Mouse (Mus musculus) adrenal gland, postnatal 25 days (tissue): Measurements from ENCODE around the gene Camk1d. TPM values are rescaled to one million over a fixed set of nuclear protein-coding genes. Genes with fewer than 3 reads are reported as not detected.
A peak's percentile ranks its signal among the peaks of the same experiment; 100 is the strongest.
"Not testable (repeated sequence)": the region's sequence is repeated elsewhere in the genome, so short reads cannot be mapped to it uniquely, and the experiment has no call there.

Experiments
- DNase-seq: peaks from one replicate; pipeline ENCODE4 v3.0.0; 2021; ENCODE audit warnings: mixed read lengths
- total RNA-seq: library from RNA; stranded (reverse); gene quantifications from 2 replicates; pipeline ENCODE4 v1.2.3, GENCODE M21; 2021

The Camk1d gene
- total RNA-seq, 1 experiment from 2014 or later, result 7.4 TPM

DNA sequence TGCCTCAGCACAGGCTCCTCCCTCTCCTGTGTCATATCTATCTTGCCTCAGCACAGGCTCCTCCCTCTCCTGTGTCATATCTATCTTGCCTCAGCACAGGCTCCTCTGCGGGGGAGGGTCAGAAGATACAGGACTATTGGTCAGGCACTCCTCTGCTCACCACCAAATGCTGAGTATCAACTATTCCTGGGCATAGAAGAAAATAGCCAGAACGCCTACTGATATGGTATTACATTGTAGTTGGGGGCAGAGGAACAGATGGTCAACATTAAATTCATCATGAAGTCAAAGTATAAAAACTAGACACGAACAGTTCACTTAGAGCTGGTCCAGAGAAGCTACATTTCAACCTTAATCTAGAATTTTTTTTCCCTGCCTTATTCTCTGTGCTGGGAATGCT is 395.2 kb downstream of the Camk1d start:
- no peak for DNase-seq

DNA sequence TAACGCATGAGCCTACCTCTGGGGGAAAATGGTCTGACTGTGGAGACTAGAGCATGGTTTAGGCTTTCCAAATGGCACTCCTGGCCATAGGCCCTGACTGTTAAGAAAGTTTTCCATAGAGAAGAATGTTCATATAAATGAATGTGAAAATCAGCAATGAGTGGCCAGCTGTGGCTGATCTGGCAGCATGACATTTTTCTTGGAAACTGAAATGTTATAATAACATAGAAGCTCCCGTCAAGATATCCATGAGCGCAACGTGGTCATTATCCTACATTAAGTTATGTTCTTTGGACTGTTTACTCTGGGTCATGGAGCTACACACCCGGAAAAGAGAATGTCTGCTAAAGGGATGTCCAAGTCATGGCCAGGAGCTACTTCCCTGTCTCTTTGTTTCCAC is 397.6 kb downstream of the Camk1d start:
- no peak for DNase-seq

DNA sequence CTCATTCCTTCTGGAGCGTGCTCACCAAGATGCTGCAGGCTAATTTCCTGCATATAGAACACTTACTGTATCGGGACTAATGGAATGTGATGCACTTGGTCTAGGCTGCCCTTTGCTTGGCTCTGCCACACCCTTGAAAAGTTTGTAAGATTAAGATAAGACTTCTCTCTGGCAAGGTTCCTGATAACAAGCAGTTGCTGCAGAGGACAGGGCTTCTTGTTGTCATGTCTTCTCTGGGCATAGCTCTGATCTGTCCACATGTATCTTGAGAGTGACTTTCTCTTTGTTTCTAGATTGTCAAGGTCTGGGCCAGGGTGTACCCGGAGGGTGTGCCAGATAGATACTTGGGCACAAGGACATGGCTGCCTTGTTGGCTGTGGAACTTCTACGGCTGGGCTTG is 398.1 kb downstream of the Camk1d start:
- no peak for DNase-seq

DNA sequence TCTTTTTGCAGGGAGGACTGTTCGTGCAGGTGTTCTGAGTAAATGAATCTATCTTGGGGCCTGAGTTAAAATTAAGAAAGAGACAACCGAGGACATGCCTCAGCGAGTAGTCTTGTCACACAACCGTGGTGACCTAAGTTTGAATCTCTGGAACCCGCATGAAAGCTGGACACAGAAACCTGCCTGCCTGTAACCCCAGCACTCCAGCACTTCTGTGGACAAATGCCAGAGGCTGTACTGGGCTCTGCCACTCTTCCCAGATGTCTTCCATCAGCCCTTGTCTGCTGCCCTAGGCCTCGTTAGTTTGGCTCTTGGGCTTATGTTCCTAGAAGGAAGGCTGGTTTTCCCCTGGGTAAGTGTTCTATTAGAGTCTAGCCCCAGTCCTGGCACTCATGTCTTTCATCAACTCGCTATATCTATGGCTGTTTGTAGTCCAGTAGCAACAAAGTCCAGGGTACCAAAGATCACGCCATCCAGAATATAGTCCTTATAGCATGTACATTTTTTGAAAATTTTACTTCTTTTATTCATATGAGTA is 399.0 kb downstream of the Camk1d start:
- DNase-seq, result no peak

DNA sequence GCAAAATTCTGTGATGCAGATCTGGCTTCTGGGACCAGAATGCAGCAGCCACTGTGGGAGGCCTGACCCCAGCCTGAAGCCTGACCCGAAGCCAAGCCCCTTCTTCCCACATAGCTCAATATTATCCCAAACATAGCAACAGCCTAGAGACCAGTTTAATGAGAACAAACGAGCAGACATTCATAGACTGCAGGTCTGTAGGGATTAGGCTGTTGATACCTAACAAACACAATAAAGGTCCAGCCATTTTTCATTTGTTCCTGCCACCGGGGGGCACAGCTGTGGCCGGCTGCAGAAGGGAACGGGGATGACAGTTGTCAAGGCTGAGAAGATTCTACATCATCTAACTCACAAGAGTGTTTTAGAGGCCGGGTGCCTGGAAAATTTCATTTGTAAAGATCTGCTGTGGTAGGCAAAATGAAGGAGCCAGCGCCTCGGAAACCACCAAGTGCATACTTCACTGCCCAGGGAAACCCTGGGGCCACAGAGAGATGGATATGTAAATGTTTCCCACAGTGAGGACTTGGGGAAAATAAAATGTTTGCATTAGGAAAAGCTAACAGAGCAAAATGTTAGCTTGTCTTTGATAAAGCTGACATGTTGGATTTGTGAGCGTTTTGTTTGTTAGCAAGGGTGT is 399.7 kb downstream of the Camk1d start:
- DNase-seq, result no peak

DNA sequence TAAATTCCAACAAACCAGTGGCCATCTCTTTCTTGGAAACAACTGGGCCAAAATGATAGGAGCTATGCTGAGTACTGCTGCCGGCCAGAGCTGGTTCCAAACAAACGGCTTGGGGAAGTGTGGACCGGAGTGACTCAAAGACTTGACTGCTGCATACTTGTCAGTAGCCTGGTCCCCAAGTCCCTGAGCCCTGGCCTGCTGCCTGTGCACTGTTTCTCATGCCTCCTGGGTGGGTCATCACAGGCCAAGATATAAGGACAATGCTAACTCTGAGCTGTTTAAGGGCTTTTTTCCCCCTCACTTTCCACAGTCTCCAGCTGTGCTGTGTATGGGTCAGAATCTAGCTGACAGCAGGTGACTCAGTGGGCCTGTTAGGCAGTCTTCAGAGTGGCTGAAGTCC is 409.2 kb downstream of the Camk1d start:
- no peak for DNase-seq

DNA sequence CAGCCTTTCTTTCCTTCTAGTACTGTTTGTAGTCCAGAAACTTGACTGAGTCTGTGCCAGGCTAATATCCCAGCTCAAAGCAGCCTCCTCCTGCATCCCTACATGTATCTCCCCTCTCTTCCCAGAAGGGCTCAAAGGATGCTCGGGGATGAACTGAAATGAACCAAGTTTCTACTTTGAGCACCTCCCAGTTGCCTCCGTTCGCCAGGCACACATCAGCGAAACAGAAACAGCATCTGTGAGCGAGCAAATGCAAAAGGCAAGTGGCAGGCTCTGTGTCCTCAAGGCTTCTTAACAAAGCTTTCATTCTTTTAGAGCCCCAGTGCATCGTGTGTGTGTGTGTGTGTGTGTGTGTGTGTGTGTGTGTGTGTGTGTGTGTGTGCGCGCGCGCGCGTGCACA is 409.9 kb downstream of the Camk1d start:
- no peak for DNase-seq

DNA sequence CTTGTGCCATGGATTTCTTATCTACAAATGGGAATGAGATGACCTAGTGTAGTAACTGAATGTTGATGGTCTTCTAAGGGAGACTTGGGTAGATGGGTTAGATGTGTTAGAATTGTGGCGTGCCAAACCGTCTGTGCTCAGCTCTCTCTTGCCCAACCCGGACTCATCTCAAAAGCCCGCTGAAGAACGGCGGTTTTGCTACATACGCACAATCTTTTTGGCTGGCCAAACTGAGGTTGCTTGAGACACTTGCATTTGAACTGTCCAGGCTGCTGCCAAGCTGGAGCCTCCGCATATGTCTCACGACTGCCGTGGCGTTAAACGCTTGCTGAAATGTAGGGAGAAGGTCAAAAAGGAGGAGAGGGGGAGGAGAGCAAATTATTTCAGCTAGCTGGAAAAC is 413.0 kb downstream of the Camk1d start:
- no peak for DNase-seq

DNA sequence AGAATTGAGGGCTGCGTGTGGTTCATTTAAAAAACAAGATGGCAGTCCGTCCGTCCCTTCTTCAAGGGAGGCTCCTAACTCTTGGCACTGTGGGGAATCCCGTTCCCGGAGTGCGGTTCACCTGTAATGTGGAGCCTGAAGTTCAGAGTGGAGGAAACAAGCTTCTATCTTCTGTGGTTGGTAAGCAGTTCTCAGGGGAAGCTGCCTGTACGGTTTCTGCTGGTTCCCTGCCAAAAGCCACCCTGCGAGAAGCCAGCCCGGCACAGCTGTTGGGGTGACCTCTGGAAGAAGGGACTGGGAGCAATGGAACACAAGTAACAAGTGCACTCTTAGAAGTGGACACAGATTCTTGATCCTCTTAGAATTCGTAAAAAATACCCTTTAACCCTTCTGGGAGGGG is 416.2 kb downstream of the Camk1d start:
- DNase-seq, result peak; percentile 30

DNA sequence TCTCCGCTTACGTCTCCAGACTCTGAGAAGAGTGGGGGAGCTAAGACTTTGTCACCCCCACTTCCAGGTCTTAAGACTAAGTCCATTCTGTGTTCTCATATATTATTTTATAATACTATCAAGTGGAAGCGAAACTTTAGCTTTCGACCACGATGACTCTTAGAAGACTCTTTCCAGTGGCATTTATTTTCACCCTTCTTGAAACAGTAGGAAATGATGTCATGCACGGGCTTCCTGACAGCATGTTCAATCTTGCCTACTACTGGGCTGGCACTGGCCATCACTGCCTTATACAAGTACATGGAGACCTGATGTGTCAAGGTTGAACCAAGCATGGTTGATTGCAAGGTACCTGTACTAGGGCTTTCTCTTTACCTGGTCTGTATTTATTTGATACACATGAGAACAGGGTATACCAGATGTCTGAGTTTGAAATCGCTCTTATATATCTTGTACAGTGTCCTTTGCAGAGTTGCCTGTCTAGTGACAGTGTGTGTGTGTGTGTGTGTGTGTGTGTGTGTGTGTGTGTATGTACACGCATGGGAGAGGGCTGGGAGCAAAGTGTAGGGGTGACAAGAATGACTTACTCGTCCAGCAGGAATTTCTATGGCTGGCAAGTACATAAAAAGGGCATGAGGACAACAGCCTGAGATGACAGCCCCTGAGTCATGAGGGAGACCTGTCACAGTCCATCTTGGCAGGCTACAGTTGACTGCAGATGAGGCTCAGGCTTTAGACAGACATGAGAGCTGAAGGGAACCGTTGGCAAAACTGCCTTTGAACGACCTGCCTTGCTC is 417.4 kb downstream of the Camk1d start:
- DNase-seq, result no peak

DNA sequence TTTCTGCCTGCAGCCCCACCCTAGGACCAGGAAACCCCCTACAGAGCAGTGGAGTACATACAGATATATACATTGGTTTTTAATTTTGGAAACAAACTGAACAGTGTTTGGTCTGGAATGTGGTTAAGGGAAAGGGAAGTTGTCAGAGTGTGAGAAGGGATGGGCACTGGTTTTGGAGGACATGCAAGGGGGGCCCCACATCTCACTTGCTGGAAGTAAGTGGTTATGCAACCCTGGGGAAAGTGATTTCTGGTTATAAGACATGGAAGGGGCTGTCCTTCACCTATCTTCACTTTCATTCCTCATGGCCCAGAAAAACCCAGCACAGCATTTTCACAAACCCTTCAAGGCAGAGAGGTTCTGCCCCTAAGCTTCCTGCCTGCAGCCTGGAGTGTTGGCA is 419.2 kb downstream of the Camk1d start:
- no peak for DNase-seq

DNA sequence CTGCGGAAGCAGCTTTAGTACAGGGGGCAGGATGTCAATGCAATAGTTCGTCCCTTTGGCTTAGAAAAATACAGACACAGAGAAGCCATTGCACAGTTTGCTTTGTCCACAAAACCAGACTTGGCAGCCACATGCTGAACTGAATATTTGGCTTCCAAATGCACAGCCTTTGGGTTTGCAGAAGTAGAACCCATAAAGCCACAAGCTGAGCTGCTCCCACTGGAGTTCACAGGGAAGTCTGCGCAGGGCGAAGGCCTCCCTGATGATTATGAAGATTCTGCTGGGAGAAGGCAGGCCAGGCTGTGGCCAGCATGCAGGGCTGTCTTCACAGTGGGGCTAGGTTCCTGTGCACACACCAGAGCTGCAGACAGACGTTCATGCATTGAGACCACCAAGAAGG is 419.9 kb downstream of the Camk1d start:
- no peak for DNase-seq

DNA sequence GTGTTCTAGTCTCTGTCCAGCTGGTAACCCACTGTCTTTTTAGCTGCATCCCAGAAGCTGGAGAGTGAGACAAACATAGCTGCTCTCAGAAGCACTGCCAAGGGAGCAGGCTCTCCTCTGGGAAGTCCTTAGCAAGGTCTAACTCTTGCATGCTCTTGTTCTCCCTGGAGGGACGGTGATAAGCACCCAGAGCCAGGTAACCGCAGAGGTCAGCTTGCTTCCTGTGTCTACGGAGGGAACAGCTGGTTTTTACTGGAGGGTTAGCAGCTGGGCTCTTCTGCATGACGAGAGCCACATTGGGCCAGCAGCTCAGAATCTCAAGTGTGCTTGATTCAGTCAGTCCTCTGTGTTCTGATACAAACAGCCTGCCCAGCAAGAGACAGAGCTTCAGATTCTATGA is 425.7 kb downstream of the Camk1d start:
- no peak for DNase-seq

DNA sequence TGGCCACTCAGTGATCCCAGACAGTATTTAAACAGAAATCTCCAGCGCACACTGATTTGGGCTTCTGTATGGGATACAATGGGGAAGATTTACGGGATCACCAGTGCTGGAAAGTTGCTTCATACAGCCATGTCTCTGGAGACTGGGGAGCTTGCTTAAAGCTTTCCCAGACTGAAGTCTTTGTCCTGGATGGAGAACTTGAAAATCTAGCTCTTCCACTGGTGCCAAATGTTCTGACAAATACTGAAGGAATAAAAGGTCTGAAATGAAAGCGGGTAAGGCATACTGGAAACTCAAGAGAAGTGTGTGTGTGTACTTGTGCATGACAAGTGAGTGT is 427.3 kb downstream of the Camk1d start:
- no peak for DNase-seq

DNA sequence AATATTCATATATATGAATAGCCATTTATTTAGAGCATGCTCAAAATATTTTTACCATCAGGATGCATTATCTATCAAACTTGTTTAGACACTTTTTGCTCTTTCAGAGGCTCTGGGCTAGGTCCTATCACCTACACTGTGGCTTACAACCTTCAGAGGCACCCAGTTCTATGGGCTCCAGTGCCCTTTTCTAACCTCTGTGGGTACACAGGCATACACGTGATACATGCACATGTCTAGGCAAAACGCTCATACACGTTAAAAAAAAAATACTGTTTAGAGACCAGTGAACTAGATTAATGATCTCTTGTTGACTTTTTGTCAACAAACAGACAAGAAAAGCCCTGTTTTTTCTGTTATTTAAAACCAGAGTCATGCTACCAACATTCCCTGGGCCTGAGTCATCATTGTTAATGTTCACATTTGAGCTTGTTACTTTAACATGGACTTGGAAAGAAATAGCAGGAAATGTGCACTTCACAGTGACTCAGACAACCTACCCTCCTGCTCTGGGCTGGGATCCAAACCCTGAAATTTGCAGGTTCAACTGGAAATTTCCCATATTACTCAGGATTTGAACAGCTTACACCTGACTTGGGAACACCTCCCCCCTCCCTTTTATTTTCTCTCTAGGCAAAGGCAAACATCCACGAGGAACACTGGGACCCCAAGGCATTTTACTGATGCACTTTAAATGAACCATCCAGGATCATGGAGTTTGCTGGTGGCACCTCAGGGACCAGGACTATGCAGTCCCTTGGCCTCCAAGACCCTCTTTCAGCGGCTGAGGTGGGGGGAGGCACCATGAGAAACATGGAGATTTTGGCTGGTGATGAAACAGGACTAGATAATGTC is 427.9 kb downstream of the Camk1d start:
- peak; percentile 18 for DNase-seq

DNA sequence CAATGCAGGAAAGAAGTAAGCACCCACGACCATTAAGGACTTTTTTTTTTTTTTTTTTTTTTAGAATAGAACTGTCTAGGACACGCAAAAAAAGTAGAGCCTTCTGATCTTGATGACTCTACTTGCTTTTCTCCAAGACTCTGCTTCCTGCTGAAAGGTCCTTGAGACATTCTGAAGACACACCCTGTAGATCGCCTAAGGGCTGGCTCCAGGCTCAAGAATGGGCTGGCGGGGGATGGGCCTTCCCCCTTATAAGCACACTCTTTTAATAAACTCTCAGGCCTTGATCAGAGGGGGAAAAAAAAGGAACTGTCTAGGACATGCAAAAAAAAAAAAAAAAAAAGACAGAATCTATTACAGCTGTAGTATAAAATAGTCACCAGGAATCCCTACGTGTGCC is 430.0 kb downstream of the Camk1d start:
- no peak for DNase-seq

DNA sequence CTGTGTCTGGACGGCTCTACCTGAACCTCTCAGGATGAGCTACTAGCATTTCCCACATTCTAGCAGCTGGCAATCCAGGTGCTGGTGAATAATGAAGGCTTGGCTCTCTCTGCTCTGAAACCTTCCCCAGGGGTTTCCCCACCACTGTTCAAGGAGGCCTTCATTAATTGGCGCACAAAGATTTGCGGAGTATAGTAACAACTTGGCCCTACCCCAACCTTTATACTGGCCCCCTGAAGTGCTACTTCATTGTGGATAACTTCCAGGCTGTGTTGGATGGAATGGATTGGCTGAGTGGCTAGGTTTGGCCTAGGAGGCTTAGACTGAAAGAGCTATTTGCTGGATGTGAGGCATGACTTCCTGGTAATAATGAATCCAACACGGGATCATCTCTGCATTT is 431.7 kb downstream of the Camk1d start:
- DNase-seq, result no peak

DNA sequence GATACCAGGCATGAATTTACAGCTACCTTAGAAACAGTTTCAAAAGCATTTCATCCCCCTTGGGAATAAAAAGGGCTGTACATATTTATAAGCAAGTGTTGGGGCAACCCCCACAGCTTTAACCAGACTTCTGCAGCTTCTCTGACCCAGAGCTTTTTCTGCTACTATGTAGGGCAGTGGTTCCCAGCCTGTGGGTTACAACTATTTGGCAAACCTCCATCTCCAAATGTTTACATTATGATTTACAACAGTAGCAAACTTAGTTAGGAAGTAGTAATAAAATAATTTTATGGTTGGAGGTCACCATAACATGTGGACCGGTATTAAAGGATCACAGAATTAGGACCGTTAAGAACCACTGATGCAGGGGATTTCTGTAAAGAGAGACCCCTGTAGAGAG is 446.3 kb downstream of the Camk1d start:
- no peak for DNase-seq

DNA sequence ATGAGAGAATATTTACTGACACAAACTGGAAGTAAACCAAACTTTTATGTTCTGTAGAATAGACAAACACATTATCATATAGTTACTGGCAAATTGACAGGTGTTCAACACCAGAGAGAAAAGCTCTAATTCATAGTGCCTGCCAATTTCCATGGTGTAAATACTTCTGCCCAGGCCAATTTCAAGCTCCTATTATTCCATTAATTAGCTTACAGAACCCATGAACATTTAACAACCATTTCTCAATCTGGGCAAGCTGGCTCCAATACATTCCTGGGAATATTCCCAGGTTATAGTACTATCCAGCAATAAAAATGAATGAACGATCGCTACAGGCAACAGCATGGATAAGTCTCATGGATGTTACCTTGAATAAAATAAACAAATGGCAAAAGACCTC is 452.0 kb downstream of the Camk1d start:
- DNase-seq, result no peak

DNA sequence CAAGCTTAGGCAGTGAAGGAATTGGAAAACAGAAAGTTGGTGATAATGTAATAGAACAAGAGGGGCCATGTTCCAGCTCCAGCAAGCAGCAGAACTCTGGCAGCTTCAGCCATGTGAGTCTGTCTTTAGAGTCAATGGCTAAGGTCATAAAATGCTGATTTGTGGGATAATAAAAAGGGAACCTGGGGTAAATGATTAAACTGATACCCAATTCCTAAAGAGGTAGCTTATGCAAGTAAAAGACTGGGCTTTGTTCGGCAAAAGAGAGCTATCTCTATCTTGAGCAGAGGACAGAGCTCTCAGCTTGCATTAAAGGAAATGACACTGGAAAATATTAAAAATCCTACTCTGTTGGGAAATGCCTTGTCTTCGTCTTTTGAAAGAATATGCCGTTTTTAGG is 456.1 kb downstream of the Camk1d start:
- DNase-seq, result no peak

DNA sequence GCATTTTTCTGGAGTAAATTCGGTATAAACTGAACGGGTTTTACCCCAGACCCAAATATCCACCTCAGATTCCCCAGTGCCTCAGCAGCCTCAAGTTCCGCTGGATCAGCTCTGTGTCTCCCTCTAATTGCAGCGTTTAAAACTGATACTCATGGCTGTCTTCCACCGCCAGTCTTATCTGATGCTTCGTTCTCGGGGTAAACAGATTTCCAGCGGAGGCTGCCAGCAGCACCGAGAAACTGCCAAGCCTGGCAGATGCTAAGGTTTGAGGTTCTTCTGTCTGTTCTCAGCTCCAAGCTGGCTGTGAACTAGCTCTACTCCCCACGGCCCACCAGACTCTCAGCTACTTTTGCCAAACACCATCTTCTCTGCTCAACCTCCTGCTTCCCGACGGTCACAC is 464.3 kb downstream of the Camk1d start:
- DNase-seq, result peak; percentile 8

DNA sequence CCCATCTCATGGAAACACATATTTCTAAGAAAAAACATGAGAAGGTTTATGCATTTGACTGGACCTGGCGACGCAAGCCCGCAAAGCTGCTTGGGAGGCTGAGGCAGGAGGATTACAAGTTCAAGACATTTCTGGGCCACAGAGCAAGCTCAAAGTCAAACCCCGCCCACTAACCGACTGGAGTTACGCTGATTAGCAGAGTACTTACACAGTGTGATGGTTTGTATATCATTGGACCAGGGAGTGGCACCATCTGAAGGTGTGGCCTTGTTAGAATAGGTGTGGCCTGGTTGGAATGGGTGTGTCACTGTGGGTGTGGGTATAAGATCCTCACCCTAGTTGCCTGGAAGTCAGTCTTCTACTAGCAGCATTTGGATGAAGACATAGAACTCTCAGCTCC is 465.1 kb downstream of the Camk1d start:
- not testable (repeated sequence) for DNase-seq
